Mouse (Mus musculus): ENCODE results near the gene Abcc5.

Abcc5 gene

DNA sequence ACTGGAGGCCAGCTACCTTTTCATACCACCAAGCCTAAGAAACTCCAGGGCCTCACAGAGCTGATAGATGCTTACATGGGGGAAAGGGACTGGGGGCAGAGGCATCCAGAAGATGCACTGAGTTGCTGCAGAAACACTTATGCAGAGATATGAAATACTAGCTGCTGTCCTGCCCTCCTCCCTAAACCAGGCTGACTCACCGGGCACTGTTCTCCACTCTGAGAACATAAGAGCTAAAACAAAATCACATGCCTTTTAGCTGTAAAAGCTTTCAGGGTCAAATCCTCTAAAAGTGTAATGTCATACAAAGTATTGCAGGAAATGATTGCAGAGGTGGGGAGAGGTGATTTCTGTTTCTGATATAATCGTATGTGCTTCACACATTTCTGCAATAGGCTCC is 11.0 kb downstream of the Abcc5 start:
- Histone ChIP-seq H3K4me1 (replicated peaks; ENCODE audit: low read depth, low read length) (peaks cover 16% of the 10 kb centered on the region), H3K9me3 (ENCODE audit: low read length) (no peaks in the 10 kb centered on the region), H3K4me3 (replicated peaks; ENCODE audit: low read length) (no peak overlapping the region), H3K27me3 (ENCODE audit: insufficient read depth, low read length) (no peaks in the 10 kb centered on the region), H3K36me3 (ENCODE audit: insufficient read depth, low read length) (peaks cover 39% of the 10 kb centered on the region)
- no peak for TF ChIP-seq POU5F1 (IDR thresholded peaks at IDR 0.05; ENCODE audit: borderline replicate concordance, low read length)
- TF ChIP-seq NANOG (IDR thresholded peaks at IDR 0.05; ENCODE audit: borderline replicate concordance, low read length) = no peak
- TF ChIP-seq CTCF (conservative IDR thresholded peaks at IDR 0.05; ENCODE audit: low read length) = no peak

DNA sequence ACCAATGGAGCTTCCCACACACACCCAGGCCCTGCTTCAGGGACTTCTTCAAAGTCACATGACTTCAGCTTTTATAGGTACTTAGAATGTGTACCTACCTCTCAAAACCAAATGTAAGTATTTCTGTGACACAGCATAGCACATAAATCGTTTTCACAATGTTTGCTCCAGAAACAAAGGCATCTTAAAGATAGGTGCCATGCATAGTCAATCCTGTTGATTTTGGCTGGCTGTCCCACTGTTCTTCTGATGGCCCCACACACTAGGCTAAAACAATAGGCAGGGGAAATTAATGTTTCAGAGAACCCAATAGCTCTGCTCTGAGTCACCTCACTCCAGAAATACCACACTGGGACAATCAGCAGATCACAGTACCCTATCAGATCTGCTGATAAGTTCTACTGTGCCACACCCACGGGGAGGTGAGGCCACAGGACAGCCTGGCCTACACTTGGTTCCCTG is 12.3 kb downstream of the Abcc5 start:
- peaks cover 27% of the 10 kb centered on the region for H3K36me3 ChIP-seq (ENCODE audit: insufficient read depth, low read length)
- TF ChIP-seq CTCF (conservative IDR thresholded peaks at IDR 0.05; ENCODE audit: low read length) (no peak), NANOG (IDR thresholded peaks at IDR 0.05; ENCODE audit: borderline replicate concordance, low read length) (no peak), POU5F1 (IDR thresholded peaks at IDR 0.05; ENCODE audit: borderline replicate concordance, low read length) (no peak)
- H3K9me3 ChIP-seq (ENCODE audit: low read length) = no peaks in the 10 kb centered on the region
- H3K4me1 ChIP-seq (replicated peaks; ENCODE audit: low read depth, low read length) = peaks cover 14% of the 10 kb centered on the region
- H3K27me3 ChIP-seq (ENCODE audit: insufficient read depth, low read length) = no peaks in the 10 kb centered on the region
- H3K4me3 ChIP-seq (replicated peaks; ENCODE audit: low read length) = no peak overlapping the region

DNA sequence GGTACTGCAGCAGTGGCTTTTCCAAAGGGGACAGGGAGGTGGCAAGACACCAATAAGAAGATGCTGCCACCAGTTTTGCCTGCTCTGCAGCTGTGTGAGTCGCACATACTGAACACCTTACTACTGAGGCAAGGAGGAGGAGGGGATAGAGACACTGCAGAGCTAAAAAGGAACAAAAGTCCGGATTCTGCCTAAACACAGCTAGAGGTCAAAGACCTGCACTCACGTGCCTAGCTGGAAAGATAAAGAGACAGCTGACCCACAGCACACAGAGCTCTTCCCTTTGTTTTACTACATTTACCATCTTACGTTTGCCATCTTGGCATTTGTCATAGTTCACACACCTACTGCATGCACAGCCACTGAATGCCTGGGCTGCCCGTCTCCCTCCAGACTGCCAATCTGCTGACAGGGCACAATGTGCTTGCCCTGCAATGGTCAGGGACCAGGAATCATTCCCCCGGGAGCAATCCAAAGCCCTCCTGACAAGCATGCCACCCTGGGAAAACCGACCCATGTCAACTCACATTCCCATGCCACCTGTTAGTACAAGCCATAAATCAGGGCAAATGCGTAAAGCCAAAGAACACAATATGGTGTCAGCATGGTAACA is 14.1 kb downstream of the Abcc5 start:
- peaks cover 17% of the 10 kb centered on the region for H3K36me3 ChIP-seq (ENCODE audit: insufficient read depth, low read length)
- peaks cover 14% of the 10 kb centered on the region for H3K4me1 ChIP-seq (replicated peaks; ENCODE audit: low read depth, low read length)
- H3K4me3 ChIP-seq (replicated peaks; ENCODE audit: low read length) = no peak overlapping the region
- TF ChIP-seq CTCF (conservative IDR thresholded peaks at IDR 0.05; ENCODE audit: low read length) (no peak), POU5F1 (IDR thresholded peaks at IDR 0.05; ENCODE audit: borderline replicate concordance, low read length) (no peak), NANOG (IDR thresholded peaks at IDR 0.05; ENCODE audit: borderline replicate concordance, low read length) (no peak)
- no peaks in the 10 kb centered on the region for H3K27me3 ChIP-seq (ENCODE audit: insufficient read depth, low read length)
- H3K9me3 ChIP-seq (ENCODE audit: low read length) = no peaks in the 10 kb centered on the region

DNA sequence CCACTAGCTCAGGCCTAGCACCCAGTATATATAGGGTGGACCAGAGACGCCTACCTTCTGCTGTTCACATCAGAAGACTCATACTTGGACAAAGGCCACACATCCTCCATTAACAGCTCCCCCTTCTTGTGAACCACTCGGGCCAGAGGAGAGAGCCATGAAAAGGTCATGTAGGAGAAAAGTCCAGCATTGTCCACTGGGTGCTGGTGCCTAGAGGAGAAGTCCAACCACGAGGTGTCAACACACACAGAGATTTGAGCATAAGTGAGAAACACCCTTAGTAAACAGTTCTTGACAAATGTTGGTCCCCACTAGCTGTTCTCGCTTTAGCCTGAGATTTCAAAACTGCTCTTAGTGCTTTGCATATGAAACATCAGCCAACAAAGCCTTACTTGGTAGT is 20.9 kb downstream of the Abcc5 start:
- H3K4me3 ChIP-seq (replicated peaks; ENCODE audit: low read length) = no peak overlapping the region
- TF ChIP-seq POU5F1 (IDR thresholded peaks at IDR 0.05; ENCODE audit: borderline replicate concordance, low read length) (no peak), NANOG (IDR thresholded peaks at IDR 0.05; ENCODE audit: borderline replicate concordance, low read length) (no peak), CTCF (conservative IDR thresholded peaks at IDR 0.05; ENCODE audit: low read length) (no peak)
- peaks cover 9% of the 10 kb centered on the region; the same call in 1 of the 2 replicates for H3K4me1 ChIP-seq (replicated peaks; ENCODE audit: low read depth, low read length)
- no peaks in the 10 kb centered on the region for H3K9me3 ChIP-seq (ENCODE audit: low read length)
- H3K27me3 ChIP-seq (ENCODE audit: insufficient read depth, low read length) = no peaks in the 10 kb centered on the region
- H3K36me3 ChIP-seq (ENCODE audit: insufficient read depth, low read length) = peaks cover 59% of the 10 kb centered on the region

DNA sequence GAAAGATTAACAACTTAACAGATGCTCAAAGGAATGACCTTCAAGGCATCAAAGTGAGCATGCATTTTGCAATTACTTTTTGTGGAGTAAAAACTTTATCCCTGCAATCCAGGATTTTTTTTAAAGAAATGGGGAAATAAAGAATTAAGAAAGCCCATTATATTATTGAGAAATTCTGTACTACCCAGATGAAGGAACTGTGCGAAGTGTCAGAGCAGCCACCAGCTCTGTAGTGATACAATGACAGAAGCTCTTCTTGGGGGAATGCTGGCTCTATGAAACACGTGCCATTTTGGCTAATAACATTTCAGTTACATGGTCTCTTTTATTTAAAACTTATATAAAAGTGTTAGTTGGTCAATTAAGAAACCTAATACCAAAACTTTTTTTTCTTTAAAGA is 22.9 kb downstream of the Abcc5 start:
- H3K4me1 ChIP-seq (replicated peaks; ENCODE audit: low read depth, low read length) = peaks cover 19% of the 10 kb centered on the region
- TF ChIP-seq POU5F1 (IDR thresholded peaks at IDR 0.05; ENCODE audit: borderline replicate concordance, low read length) (no peak), NANOG (IDR thresholded peaks at IDR 0.05; ENCODE audit: borderline replicate concordance, low read length) (no peak), CTCF (conservative IDR thresholded peaks at IDR 0.05; ENCODE audit: low read length) (no peak)
- peaks cover 77% of the 10 kb centered on the region for H3K36me3 ChIP-seq (ENCODE audit: insufficient read depth, low read length)
- H3K9me3 ChIP-seq (ENCODE audit: low read length) = no peaks in the 10 kb centered on the region
- H3K27me3 ChIP-seq (ENCODE audit: insufficient read depth, low read length) = no peaks in the 10 kb centered on the region
- H3K4me3 ChIP-seq (replicated peaks; ENCODE audit: low read length) = no peak overlapping the region

DNA sequence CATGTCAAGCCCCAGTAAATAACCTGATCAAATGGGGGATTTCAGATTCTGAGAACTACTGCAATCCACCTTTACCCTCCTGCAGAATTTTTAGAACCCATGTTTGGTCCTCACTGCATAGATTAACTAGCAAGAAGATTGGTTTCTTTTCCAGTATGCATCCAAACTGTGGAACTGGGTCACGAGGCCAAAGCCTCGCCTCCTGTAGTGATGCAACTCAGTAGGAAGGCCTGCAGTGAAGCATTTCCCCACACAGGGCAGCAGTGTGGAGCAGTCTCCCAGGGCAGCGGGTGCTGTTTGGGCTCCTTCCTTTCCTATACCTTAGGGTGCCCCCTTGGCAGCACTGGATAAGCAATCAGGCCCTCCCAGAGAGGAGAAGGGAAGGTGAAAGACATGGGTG is 24.6 kb downstream of the Abcc5 start:
- TF ChIP-seq POU5F1 (IDR thresholded peaks at IDR 0.05; ENCODE audit: borderline replicate concordance, low read length) = no peak
- no peak for TF ChIP-seq CTCF (conservative IDR thresholded peaks at IDR 0.05; ENCODE audit: low read length)
- TF ChIP-seq NANOG (IDR thresholded peaks at IDR 0.05; ENCODE audit: borderline replicate concordance, low read length) = no peak
- H3K36me3 ChIP-seq (ENCODE audit: insufficient read depth, low read length) = peaks cover 86% of the 10 kb centered on the region
- peaks cover 19% of the 10 kb centered on the region for H3K4me1 ChIP-seq (replicated peaks; ENCODE audit: low read depth, low read length)
- no peaks in the 10 kb centered on the region for H3K27me3 ChIP-seq (ENCODE audit: insufficient read depth, low read length)
- no peaks in the 10 kb centered on the region for H3K9me3 ChIP-seq (ENCODE audit: low read length)
- H3K4me3 ChIP-seq (replicated peaks; ENCODE audit: low read length) = no peak overlapping the region

DNA sequence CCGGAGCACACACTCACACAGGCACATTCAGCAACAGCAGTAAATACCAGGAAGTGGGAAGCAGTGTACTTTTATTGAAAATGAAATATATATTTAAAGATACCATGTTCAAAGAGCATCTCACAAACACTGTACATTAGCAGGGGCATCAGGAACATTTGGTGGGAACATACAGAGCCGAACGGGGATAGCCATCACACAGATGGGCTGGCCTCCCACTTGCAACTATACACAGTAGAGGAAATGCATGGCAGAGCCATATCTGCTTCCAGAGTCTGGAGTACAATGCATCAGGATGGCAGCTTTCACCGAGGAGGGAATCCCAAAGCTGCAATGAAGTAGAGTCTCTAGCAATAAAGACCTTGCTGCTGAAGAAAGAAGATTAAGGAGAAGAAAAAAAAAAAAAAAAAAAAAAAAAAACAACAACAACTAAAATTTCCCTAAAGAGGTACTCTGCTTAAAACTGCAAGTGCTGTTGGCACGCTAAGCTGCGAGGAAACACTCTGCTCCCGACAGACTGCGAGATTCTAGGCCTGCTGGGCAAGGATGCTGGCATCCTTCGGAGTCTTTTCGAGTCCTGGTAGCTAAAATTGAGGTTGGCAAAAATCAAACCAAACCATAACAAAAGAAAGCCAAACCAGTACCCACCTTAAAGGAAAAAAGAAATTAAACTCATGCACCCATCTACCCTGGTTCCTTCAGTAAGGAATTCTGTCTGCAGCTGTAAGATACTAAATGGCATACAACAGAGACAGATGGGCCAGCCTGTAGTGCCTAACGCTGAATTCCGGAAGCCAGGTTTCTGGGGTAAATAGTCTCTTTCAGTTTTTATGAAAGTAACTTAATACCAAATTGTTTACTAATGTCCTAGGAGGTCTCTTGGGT is 25.2 kb downstream of the Abcc5 start:
- H3K36me3 ChIP-seq (ENCODE audit: insufficient read depth, low read length) = peaks cover 92% of the 10 kb centered on the region
- no peaks in the 10 kb centered on the region for H3K9me3 ChIP-seq (ENCODE audit: low read length)
- peaks cover 19% of the 10 kb centered on the region for H3K4me1 ChIP-seq (replicated peaks; ENCODE audit: low read depth, low read length)
- no peak overlapping the region for H3K4me3 ChIP-seq (replicated peaks; ENCODE audit: low read length)
- H3K27me3 ChIP-seq (ENCODE audit: insufficient read depth, low read length) = no peaks in the 10 kb centered on the region
- TF ChIP-seq NANOG (IDR thresholded peaks at IDR 0.05; ENCODE audit: borderline replicate concordance, low read length) (no peak), POU5F1 (IDR thresholded peaks at IDR 0.05; ENCODE audit: borderline replicate concordance, low read length) (no peak), CTCF (conservative IDR thresholded peaks at IDR 0.05; ENCODE audit: low read length) (no peak)

DNA sequence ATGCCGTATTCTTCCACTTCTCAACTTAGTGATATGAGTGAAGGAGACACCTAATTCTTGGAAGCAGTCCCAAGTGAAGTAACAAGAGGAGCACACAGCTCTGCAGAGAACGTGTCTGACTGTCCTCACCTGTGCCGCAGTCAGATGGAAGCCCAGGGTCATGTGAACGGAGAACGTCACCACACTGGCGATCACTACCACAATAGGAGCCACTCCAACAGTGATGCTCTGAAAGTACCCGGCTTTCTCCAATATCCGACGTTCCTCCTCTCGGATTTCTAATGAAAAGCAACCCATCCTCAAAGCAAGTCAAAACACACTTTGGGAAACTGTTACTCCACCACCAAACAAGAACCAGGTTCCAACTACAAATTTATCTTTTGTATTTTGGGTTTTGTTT is 29.3 kb downstream of the Abcc5 start:
- Histone ChIP-seq H3K27me3 (ENCODE audit: insufficient read depth, low read length) (no peaks in the 10 kb centered on the region), H3K4me3 (replicated peaks; ENCODE audit: low read length) (no peak overlapping the region), H3K36me3 (ENCODE audit: insufficient read depth, low read length) (peaks cover 84% of the 10 kb centered on the region), H3K9me3 (ENCODE audit: low read length) (no peaks in the 10 kb centered on the region), H3K4me1 (replicated peaks; ENCODE audit: low read depth, low read length) (peaks cover 20% of the 10 kb centered on the region)
- TF ChIP-seq POU5F1 (IDR thresholded peaks at IDR 0.05; ENCODE audit: borderline replicate concordance, low read length) (no peak), CTCF (conservative IDR thresholded peaks at IDR 0.05; ENCODE audit: low read length) (no peak), NANOG (IDR thresholded peaks at IDR 0.05; ENCODE audit: borderline replicate concordance, low read length) (no peak)

All from E14TG2a.4 (cell line).